Mouse (Mus musculus): Measurements from ENCODE around the gene Mri1. TPM values are rescaled to one million over a fixed set of nuclear protein-coding genes. Genes with fewer than 3 reads are reported as not detected.

Gene Mri1
- polyA plus RNA-seq, 1 experiment from 2014 or later, result 48.4 TPM

GRCm38 (mm10) chr8:84235746-84236409 lies 21.2 kb downstream of the Mri1 start:
- H3K4me3 ChIP-seq, result peak overlapping the region; percentile 98
- peak overlapping the region; percentile 99 for H3K9ac ChIP-seq
- peak overlapping the region; percentile 91 for H3K4me2 ChIP-seq
- ATAC-seq (ENCODE audit: low FRiP score, low read depth), result no peak
- 31% methylated on average over 10 of the region's 10 CpGs for WGBS
- H3K27ac ChIP-seq (replicated peaks), result peak overlapping the region; percentile 78; the same call in 1 of the 2 replicates
- H3K4me1 ChIP-seq (replicated peaks), result peaks cover 34% of the 10 kb centered on the region
- H3K36me3 ChIP-seq, result peaks cover 30% of the 10 kb centered on the region
- H3K27me3 ChIP-seq, result no peaks in the 10 kb centered on the region
- H3K9me3 ChIP-seq, result no peaks in the 10 kb centered on the region

GRCm38 (mm10) chr8:84233055-84233454 lies 24.1 kb downstream of the Mri1 start:
- Histone ChIP-seq H3K9ac (no peak overlapping the region), H3K27me3 (no peaks in the 10 kb centered on the region), H3K4me1 (replicated peaks) (peaks cover 32% of the 10 kb centered on the region), H3K36me3 (peaks cover 59% of the 10 kb centered on the region), H3K9me3 (no peaks in the 10 kb centered on the region), H3K4me2 (no peak overlapping the region), H3K4me3 (no peak overlapping the region), H3K27ac (replicated peaks) (no peak overlapping the region)
- no peak for ATAC-seq (ENCODE audit: low FRiP score, low read depth)
- WGBS, result 88% methylated on average over 2 of the region's 2 CpGs

DNA sequence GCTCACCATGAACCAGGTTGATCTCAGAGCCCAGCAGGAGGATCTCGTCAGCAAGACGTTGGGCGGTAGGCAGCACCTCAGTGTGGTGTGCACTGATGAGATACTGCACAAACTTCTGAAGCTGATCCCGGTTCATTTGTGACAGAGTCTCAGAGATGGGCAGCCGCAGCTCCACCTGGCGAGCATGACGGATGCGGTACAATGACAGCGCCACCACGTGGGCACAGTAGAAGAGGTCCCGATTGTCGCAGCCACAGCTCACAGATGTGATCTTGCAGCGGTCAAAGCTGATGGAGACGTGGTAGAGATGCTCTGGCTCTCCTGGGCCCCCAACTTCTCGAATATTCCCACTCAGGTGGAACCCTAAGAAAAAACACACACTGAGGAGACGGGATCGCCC lies 26.4 kb downstream of the Mri1 start:
- Histone ChIP-seq H3K4me3 (no peak overlapping the region), H3K9ac (no peak overlapping the region), H3K27ac (replicated peaks) (no peak overlapping the region), H3K4me1 (replicated peaks) (peaks cover 19% of the 10 kb centered on the region), H3K36me3 (peaks cover 75% of the 10 kb centered on the region), H3K4me2 (no peak overlapping the region), H3K27me3 (no peaks in the 10 kb centered on the region), H3K9me3 (no peaks in the 10 kb centered on the region)
- ATAC-seq (ENCODE audit: low FRiP score, low read depth), result no peak
- 83% methylated on average over 17 of the region's 17 CpGs for WGBS

- ATAC-seq (ENCODE audit: low FRiP score, low read depth), result peak; percentile 49; the same call in 1 of the 2 replicates
Observed at GRCm38 (mm10) chr8:84223322-84224029, 33.6 kb downstream of the Mri1 start.

GRCm38 (mm10) chr8:84222566-84223165 lies 34.5 kb downstream of the Mri1 start:
- no peak overlapping the region for H3K4me2 ChIP-seq
- H3K27ac ChIP-seq (replicated peaks), result no peak overlapping the region
- 91% methylated on average over 9 of the region's 9 CpGs for WGBS
- no peak overlapping the region for H3K4me3 ChIP-seq
- no peaks in the 10 kb centered on the region for H3K27me3 ChIP-seq
- no peak for ATAC-seq (ENCODE audit: low FRiP score, low read depth)
- no peaks in the 10 kb centered on the region for H3K9me3 ChIP-seq
- no peak overlapping the region for H3K9ac ChIP-seq
- no peaks in the 10 kb centered on the region for H3K4me1 ChIP-seq (replicated peaks)
- peaks cover 82% of the 10 kb centered on the region for H3K36me3 ChIP-seq

More at GRCm38 (mm10) chr8:84223322-84224029, 33.6 kb downstream of the Mri1 start:
- no peaks in the 10 kb centered on the region for H3K27me3 ChIP-seq
- H3K4me2 ChIP-seq, result no peak overlapping the region
- no peak overlapping the region for H3K27ac ChIP-seq (replicated peaks)
- 77% methylated on average over 21 of the region's 21 CpGs for WGBS
- no peak overlapping the region for H3K4me3 ChIP-seq
- no peaks in the 10 kb centered on the region for H3K9me3 ChIP-seq
- no peaks in the 10 kb centered on the region for H3K4me1 ChIP-seq (replicated peaks)
- H3K36me3 ChIP-seq, result peaks cover 85% of the 10 kb centered on the region
- H3K9ac ChIP-seq, result no peak overlapping the region

DNA sequence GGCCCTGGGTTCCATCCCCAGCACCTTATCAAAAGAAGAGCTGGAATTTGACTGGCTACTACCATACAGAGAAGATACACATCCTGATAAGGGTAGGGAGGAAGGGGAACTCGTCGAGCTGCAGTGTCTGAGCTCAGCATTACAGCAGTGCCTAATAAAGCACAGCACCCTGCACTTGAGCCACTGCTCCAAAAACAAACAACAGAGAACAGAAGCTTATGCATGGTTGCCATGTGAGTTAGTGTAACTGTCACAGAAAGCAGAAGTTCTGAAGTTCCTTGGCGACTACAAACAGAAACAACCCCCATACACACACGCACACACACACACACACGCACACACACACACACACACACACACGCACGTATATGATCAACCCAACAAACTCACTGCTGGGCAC lies 37.0 kb downstream of the Mri1 start:
- Histone ChIP-seq H3K9ac (no peak overlapping the region), H3K9me3 (no peaks in the 10 kb centered on the region), H3K4me3 (no peak overlapping the region), H3K4me1 (replicated peaks) (no peaks in the 10 kb centered on the region), H3K4me2 (no peak overlapping the region), H3K27ac (replicated peaks) (no peak overlapping the region), H3K36me3 (peaks cover 86% of the 10 kb centered on the region), H3K27me3 (no peaks in the 10 kb centered on the region)
- ATAC-seq (ENCODE audit: low FRiP score, low read depth), result no peak
- 89% methylated on average over 7 of the region's 7 CpGs for WGBS

GRCm38 (mm10) chr8:84218143-84218542 lies 39.0 kb downstream of the Mri1 start:
- 97% methylated on average over 5 of the region's 5 CpGs for WGBS
- H3K4me3 ChIP-seq, result no peak overlapping the region
- H3K27me3 ChIP-seq, result no peaks in the 10 kb centered on the region
- ATAC-seq (ENCODE audit: low FRiP score, low read depth), result no peak
- H3K4me2 ChIP-seq, result no peak overlapping the region
- no peaks in the 10 kb centered on the region for H3K4me1 ChIP-seq (replicated peaks)
- no peak overlapping the region for H3K27ac ChIP-seq (replicated peaks)
- H3K36me3 ChIP-seq, result peaks cover 78% of the 10 kb centered on the region
- H3K9me3 ChIP-seq, result no peaks in the 10 kb centered on the region
- H3K9ac ChIP-seq, result no peak overlapping the region

GRCm38 (mm10) chr8:84217206-84217605 lies 39.9 kb downstream of the Mri1 start:
- no peak overlapping the region for H3K27ac ChIP-seq (replicated peaks)
- H3K36me3 ChIP-seq, result peaks cover 78% of the 10 kb centered on the region
- H3K27me3 ChIP-seq, result no peaks in the 10 kb centered on the region
- H3K4me2 ChIP-seq, result no peak overlapping the region
- H3K4me1 ChIP-seq (replicated peaks), result no peaks in the 10 kb centered on the region
- 95% methylated on average over 11 of the region's 11 CpGs for WGBS
- H3K9me3 ChIP-seq, result no peaks in the 10 kb centered on the region
- no peak for ATAC-seq (ENCODE audit: low FRiP score, low read depth)
- no peak overlapping the region for H3K9ac ChIP-seq
- no peak overlapping the region for H3K4me3 ChIP-seq

DNA sequence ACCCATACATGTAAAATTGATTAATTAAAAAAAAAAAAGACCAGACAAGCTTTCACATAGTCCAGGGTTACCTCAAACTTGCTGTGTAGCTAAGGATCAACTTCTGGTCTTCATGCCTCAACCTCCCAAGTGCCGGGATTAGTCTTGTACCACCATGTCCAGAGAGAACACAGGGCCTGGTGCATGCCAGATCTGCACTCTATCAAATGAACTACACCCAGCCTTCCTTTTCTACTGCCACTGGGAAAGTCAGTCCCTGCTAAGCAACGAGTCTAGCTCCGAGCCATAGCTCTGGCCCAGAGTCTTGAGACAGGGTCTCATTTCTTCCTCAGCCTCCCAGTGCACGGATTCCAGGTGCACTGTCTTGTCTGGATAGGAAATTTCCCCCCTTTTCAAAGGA lies 43.8 kb downstream of the Mri1 start:
- WGBS, result 98% methylated on average over 4 of the region's 4 CpGs
- Histone ChIP-seq H3K4me1 (replicated peaks) (peaks cover 18% of the 10 kb centered on the region), H3K36me3 (peaks cover 59% of the 10 kb centered on the region), H3K4me3 (no peak overlapping the region), H3K9me3 (no peaks in the 10 kb centered on the region), H3K9ac (no peak overlapping the region), H3K27ac (replicated peaks) (no peak overlapping the region), H3K27me3 (no peaks in the 10 kb centered on the region), H3K4me2 (no peak overlapping the region)
- ATAC-seq (ENCODE audit: low FRiP score, low read depth), result no peak

DNA sequence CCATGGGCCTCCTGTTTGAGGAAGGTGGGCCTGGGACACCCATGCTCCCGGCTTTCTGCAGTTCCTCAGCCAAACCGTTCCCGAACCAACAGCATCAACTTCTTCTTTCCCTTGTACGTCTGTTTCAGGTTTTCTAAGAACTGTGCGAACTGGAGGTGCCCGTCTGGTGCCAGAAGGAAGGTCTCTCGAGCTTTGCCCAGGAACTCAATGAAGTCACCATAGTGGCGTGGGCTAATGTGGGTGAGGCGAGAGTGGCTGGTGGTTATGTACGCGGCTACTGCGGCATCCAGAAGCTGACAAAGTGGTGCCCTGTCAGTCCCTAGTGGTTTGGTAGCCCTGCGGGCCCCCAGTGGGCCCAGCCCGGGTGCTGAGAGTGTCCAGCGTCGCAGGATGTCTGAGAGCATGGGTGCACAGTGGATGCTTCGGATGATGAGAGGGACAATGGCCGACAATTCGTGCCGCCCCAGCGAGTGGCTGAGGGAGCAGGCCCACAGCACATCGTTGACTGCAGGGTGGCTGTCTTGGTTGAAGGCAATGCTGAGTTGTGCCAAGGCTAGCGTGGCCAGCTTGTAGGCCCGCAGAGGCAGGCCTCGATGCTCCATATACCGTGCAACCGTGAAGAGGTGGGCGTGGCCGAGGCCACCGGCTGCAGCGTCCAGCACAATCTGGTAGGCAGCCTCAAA lies 45.1 kb downstream of the Mri1 start:
- H3K9ac ChIP-seq, result no peak overlapping the region
- no peak overlapping the region for H3K27ac ChIP-seq (replicated peaks)
- WGBS, result 92% methylated on average over 31 of the region's 31 CpGs
- no peak overlapping the region for H3K4me2 ChIP-seq
- peaks cover 24% of the 10 kb centered on the region for H3K4me1 ChIP-seq (replicated peaks)
- H3K36me3 ChIP-seq, result peaks cover 52% of the 10 kb centered on the region
- H3K4me3 ChIP-seq, result no peak overlapping the region
- no peaks in the 10 kb centered on the region for H3K27me3 ChIP-seq
- ATAC-seq (ENCODE audit: low FRiP score, low read depth), result no peak
- no peaks in the 10 kb centered on the region for H3K9me3 ChIP-seq

GRCm38 (mm10) chr8:84211202-84211601 lies 45.9 kb downstream of the Mri1 start:
- H3K4me2 ChIP-seq, result no peak overlapping the region
- no peak overlapping the region for H3K4me3 ChIP-seq
- H3K9ac ChIP-seq, result no peak overlapping the region
- H3K27me3 ChIP-seq, result no peaks in the 10 kb centered on the region
- ATAC-seq (ENCODE audit: low FRiP score, low read depth), result no peak
- no peak overlapping the region for H3K27ac ChIP-seq (replicated peaks)
- H3K9me3 ChIP-seq, result no peaks in the 10 kb centered on the region
- peaks cover 46% of the 10 kb centered on the region for H3K36me3 ChIP-seq
- peaks cover 24% of the 10 kb centered on the region for H3K4me1 ChIP-seq (replicated peaks)
- 96% methylated on average over 3 of the region's 3 CpGs for WGBS

Data from hindbrain, embryonic 15.5 days (tissue).